Mouse (Mus musculus): ENCODE results near the gene Sqor. TPM values are rescaled to one million over a fixed set of nuclear protein-coding genes. Genes with fewer than 3 reads are reported as not detected.

The Sqor gene
- total and polyA plus RNA-seq, 3 experiments, result 0.85 TPM; not detected in 2

DNA sequence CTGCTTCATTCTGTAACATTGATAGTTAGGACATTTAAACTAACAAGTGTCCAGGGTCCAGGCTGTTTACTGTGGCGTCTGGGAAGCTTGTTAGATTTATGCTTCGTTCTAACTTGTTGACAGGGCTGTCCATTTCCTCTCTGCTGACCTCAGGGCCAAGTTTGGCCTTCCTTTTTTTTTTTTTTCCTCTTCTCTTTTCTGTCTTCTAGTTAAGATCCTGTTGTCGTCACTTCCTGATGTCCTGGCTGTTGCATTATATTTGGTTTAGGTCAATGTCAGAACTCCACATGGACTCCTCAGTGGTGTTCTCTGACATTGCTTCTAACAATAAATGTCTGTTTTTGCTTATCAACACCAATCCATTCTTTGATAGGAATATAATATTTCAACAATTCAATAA, 15.4 kb downstream of the Sqor start:
- H3K27ac ChIP-seq (ENCODE audit: insufficient read depth, low read depth), result no peak overlapping the region
- no peak overlapping the region for H3K4me3 ChIP-seq (replicated peaks in 1 of 3; ENCODE audit: low read depth in 2 of 3, low read length in 2 of 3, poor library complexity in 1 of 3)
- H3K27me3 ChIP-seq (replicated peaks), result peaks cover 7% of the 10 kb centered on the region
- H3K9me3 ChIP-seq (replicated peaks; ENCODE audit: low read length), result no peaks in the 10 kb centered on the region
- no peaks in the 10 kb centered on the region for H3K79me2 ChIP-seq (replicated peaks; ENCODE audit: control insufficient read depth, extremely low read depth, insufficient read depth, poor library complexity, severe bottlenecking)
- in situ Hi-C loops (cut with MboI; ENCODE audit: low pct_ligation_motif_present, low pct_unique_long_range_greater_than_20kb, low sequenced_read_pairs) (no loop called here), dilution Hi-C loops (cut with MboI; ENCODE audit: extremely low pct_ligation_motif_present, extremely low pct_unique_long_range_greater_than_20kb, low sequenced_read_pairs) (no loop called here)
- no peak overlapping the region for H3K9ac ChIP-seq (ENCODE audit: insufficient read depth, low read depth)
- H3K4me2 ChIP-seq (ENCODE audit: insufficient read depth, low read depth, poor library complexity, severe bottlenecking), result no peak overlapping the region
- no peak for TF ChIP-seq ELF1 (IDR thresholded peaks at IDR 0.05; ENCODE audit: low read depth, low read length)
- TF ChIP-seq IRF4 (IDR thresholded peaks at IDR 0.05; ENCODE audit: low read depth, low read length), result no peak
- TF ChIP-seq UBTF (IDR thresholded peaks at IDR 0.05; ENCODE audit: low read depth, low read length), result no peak
- TF ChIP-seq RAD21 (IDR thresholded peaks at IDR 0.05; ENCODE audit: low read depth, low read length), result no peak
- TF ChIP-seq HCFC1 (IDR thresholded peaks at IDR 0.05; ENCODE audit: low read depth, low read length), result no peak
- TF ChIP-seq USF2 (conservative IDR thresholded peaks at IDR 0.05; ENCODE audit: low read depth, low read length), result no peak
- TF ChIP-seq TCF12 (IDR thresholded peaks at IDR 0.05; ENCODE audit: low read depth, low read length), result no peak
- TF ChIP-seq ZC3H11A (IDR thresholded peaks at IDR 0.05; ENCODE audit: low read depth, low read length), result no peak
- TF ChIP-seq E2F4 (IDR thresholded peaks at IDR 0.05; ENCODE audit: insufficient replicate concordance, low read depth, low read length), result no peak
- TF ChIP-seq CTCF (conservative IDR thresholded peaks at IDR 0.05 in 1 of 2, IDR thresholded peaks at IDR 0.05 in 1 of 2; ENCODE audit: low read depth in 2 of 2, low read length in 2 of 2), result no peak
- no peak for TF ChIP-seq MAFK (IDR thresholded peaks at IDR 0.05; ENCODE audit: insufficient replicate concordance, low read length)
- TF ChIP-seq NRF1 (IDR thresholded peaks at IDR 0.05; ENCODE audit: low read depth, low read length), result no peak
- no peak for TF ChIP-seq MAX (IDR thresholded peaks at IDR 0.05; ENCODE audit: low read length)
- TF ChIP-seq NELFE (IDR thresholded peaks at IDR 0.05; ENCODE audit: low read depth, low read length), result no peak
- no peak for TF ChIP-seq MEF2A (IDR thresholded peaks at IDR 0.05; ENCODE audit: borderline replicate concordance, low read depth, low read length)
- TF ChIP-seq GABPA (IDR thresholded peaks at IDR 0.05; ENCODE audit: insufficient replicate concordance, low read depth, low read length), result no peak
- TF ChIP-seq POLR2A (IDR thresholded peaks at IDR 0.05; ENCODE audit: low read depth, low read length), result no peak
- TF ChIP-seq KAT2A (IDR thresholded peaks at IDR 0.05; ENCODE audit: insufficient replicate concordance, low read length), result no peak
- no peak for TF ChIP-seq JUND (conservative IDR thresholded peaks at IDR 0.05; ENCODE audit: low read depth, low read length)
- TF ChIP-seq POLR2AphosphoS2 (IDR thresholded peaks at IDR 0.05; ENCODE audit: low read depth, low read length), result no peak
- no peaks in the 10 kb centered on the region for H3K36me3 ChIP-seq (replicated peaks in 1 of 2; ENCODE audit: control insufficient read depth in 1 of 2, insufficient read depth in 1 of 2, low read length in 1 of 2)
- DNase-seq (ENCODE audit: extremely low read depth), result no peak
- no peaks in the 10 kb centered on the region for H3K4me1 ChIP-seq (ENCODE audit: control insufficient read depth in 1 of 2, insufficient read depth in 2 of 2)

GRCm38 (mm10) chr2:122781590-122782356, 16.7 kb downstream of the Sqor start:
- H3K4me2 ChIP-seq (ENCODE audit: insufficient read depth, low read depth, poor library complexity, severe bottlenecking), result no peak overlapping the region
- TF ChIP-seq GABPA (IDR thresholded peaks at IDR 0.05; ENCODE audit: insufficient replicate concordance, low read depth, low read length), result no peak
- no peak for TF ChIP-seq NELFE (IDR thresholded peaks at IDR 0.05; ENCODE audit: low read depth, low read length)
- TF ChIP-seq JUN (IDR thresholded peaks at IDR 0.05; ENCODE audit: insufficient read depth, low read depth, low read length), result no peak
- TF ChIP-seq JUND (conservative IDR thresholded peaks at IDR 0.05; ENCODE audit: low read depth, low read length), result no peak
- TF ChIP-seq BHLHE40 (IDR thresholded peaks at IDR 0.05; ENCODE audit: low read depth, low read length), result no peak
- TF ChIP-seq IRF4 (IDR thresholded peaks at IDR 0.05; ENCODE audit: low read depth, low read length), result no peak
- no peak for TF ChIP-seq UBTF (IDR thresholded peaks at IDR 0.05; ENCODE audit: low read depth, low read length)
- peak; percentile 7 for TF ChIP-seq RAD21 (IDR thresholded peaks at IDR 0.05; ENCODE audit: low read depth, low read length)
- peak in 1 of 2 experiments; percentile 18; a peak in 2 of 4 replicates for TF ChIP-seq CTCF (conservative IDR thresholded peaks at IDR 0.05 in 1 of 2, IDR thresholded peaks at IDR 0.05 in 1 of 2; ENCODE audit: low read depth in 2 of 2, low read length in 2 of 2)
- no peaks in the 10 kb centered on the region for H3K9me3 ChIP-seq (replicated peaks; ENCODE audit: low read length)
- in situ Hi-C loops (cut with MboI; ENCODE audit: low pct_ligation_motif_present, low pct_unique_long_range_greater_than_20kb, low sequenced_read_pairs), result no loop called here
- H3K4me1 ChIP-seq (ENCODE audit: control insufficient read depth in 1 of 2, insufficient read depth in 2 of 2), result no peaks in the 10 kb centered on the region
- H3K79me2 ChIP-seq (replicated peaks; ENCODE audit: control insufficient read depth, extremely low read depth, insufficient read depth, poor library complexity, severe bottlenecking), result no peaks in the 10 kb centered on the region
- H3K36me3 ChIP-seq (replicated peaks in 1 of 2; ENCODE audit: control insufficient read depth in 1 of 2, insufficient read depth in 1 of 2, low read length in 1 of 2), result no peaks in the 10 kb centered on the region
- no peak overlapping the region for H3K9ac ChIP-seq (ENCODE audit: insufficient read depth, low read depth)
- no peak for DNase-seq (ENCODE audit: extremely low read depth)
- dilution Hi-C loops (cut with MboI; ENCODE audit: extremely low pct_ligation_motif_present, extremely low pct_unique_long_range_greater_than_20kb, low sequenced_read_pairs), result no loop called here
- no peak overlapping the region for H3K27ac ChIP-seq (ENCODE audit: insufficient read depth, low read depth)
- no peak overlapping the region for H3K4me3 ChIP-seq (replicated peaks in 1 of 3; ENCODE audit: low read depth in 2 of 3, low read length in 2 of 3, poor library complexity in 1 of 3)
- H3K27me3 ChIP-seq (replicated peaks), result peaks cover 7% of the 10 kb centered on the region
